Mouse (Mus musculus) lung, postnatal 4 days (tissue): ENCODE measurements at regions not wholly inside any gene's neighbourhood (a gene's known extent, or its start where the extent isn't known, plus 50 kb on each side); places are given as distances from the start of the nearest gene placed in this dataset.

Experiments used
- DNase-seq, 2 experiments: peaks; one replicate each; pipeline ENCODE4 v3.0.0; 2021

DNA sequence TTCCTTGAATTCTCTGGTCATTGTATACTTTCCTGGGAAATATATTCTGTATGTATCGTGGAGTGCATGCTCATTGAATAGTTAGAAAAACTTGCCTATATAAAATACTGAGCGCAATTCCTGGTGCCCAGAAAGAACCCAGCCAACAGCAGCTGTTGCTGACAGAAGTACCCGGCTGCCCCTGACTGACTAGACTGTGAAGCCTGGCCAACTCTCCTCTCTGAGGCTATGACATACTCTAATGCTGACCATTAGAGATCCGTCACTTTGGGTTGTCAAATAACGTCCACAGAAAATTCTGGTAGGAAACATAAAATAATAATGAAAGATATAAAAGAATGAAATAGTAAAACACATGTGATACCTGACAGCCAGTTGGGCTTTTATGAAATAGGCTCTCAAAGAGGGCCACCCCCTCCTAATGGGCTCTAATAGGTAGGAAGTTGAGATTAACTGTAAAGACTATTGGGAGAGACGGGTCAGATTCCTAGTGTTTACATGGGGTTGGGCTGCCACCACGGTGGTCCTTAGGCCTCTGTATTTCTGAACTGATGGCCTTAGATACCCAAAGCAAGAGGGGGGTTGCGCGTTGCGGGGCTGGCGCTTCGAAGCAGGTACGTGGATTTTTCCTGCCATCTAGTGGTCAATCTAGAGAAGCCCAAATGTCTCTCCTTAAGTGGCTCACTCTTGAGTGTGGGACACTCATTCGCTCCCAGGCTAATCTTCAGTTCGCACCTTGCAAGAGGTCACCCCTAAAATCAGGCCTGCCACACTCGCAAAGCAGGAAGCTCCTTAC, 53.0 kb upstream of the Mon1b start:
- DNase-seq = peak; percentile 32 to 36

DNA sequence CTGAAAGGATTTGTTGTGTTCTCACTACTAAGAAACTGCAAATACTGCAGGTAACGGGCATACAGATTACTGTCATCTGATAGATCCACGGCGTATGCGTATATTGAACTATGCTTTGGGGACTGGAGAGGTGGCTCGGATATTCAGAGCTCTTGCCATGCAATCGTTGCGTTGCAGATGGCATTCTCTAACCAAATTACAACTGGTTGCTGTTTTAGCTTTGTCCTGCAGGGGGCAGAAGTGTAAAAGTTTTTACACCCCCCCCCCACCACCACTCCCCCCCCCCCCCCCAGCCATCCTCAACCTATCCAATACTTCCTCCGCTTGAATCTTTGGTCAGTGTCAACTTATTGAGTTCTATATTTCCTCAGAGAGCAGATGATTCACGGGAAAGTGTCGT, 51.6 kb upstream of the Mon1b start:
- DNase-seq = no peak
